Mouse (Mus musculus) olfactory bulb, adult 2 months (tissue): ENCODE results near the gene BC004004.

Experiments
- CTCF ChIP-seq: fragments of 200-500 bp; IDR thresholded peaks from 2 replicates; pipeline ENCODE4 v1.5.1; 2012; ENCODE audit warnings: low read depth, mild to moderate bottlenecking, low read length, moderate library complexity; ENCODE audit not compliant: insufficient read depth
- POLR2A ChIP-seq: fragments of 200-500 bp; IDR thresholded peaks from 2 replicates; pipeline ENCODE4 v1.6.1; 2012; ENCODE audit warnings: mild to moderate bottlenecking, low read depth, low read length, moderate library complexity; ENCODE audit not compliant: insufficient read depth

DNA sequence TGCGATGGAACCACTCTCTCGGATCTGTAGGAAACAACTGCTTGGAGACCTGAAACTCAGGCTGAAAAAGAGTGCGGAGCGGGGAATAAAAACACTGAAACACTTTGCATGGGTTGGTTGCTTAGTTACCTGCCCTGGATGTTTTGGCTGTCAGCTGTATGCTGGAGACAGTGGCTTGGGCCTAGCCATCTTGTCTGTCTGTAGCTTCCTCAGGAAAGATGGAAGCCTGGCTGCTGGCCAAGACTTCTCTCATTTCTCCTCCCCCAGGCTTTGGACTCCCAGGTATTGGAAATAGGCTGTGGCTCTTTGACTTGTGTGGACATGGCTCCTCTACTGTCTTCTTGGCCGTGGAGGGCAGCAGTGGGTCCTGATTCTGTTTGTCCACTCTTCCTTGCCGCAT is 32.8 kb downstream of the BC004004 start:
- no peak for TF ChIP-seq CTCF
- TF ChIP-seq POLR2A: no peak
